Mouse (Mus musculus) limb, embryonic 12.5 days (tissue): ENCODE results near the gene Tnr. TPM values are rescaled to one million over a fixed set of nuclear protein-coding genes. Genes with fewer than 3 reads are reported as not detected.

Experiments
- ATAC-seq: fragments of 200-750 bp; cut with Nextera tagmentation; 2 replicates; pipeline ENCODE4 v1.8.0; 2017; ENCODE audit warnings: low read depth, moderate TSS enrichment; ENCODE audit not compliant: insufficient number of reproducible peaks, insufficient read depth, low FRiP score, low TSS enrichment
- H3K27ac ChIP-seq: fragments of 300-500 bp; sonication (generic); 2 replicates; pipeline ENCODE4 v1.5.1; 2016; ENCODE audit warnings: mild to moderate bottlenecking, moderate library complexity
- H3K27me3 ChIP-seq: fragments of 300-500 bp; sonication (generic); 2 replicates; pipeline ENCODE4 v1.6.1; 2016; ENCODE audit warnings: mild to moderate bottlenecking, moderate library complexity
- H3K36me3 ChIP-seq: fragments of 300-500 bp; sonication (generic); 2 replicates; pipeline ENCODE4 v1.6.1; 2016; ENCODE audit warnings: mild to moderate bottlenecking, moderate library complexity
- H3K4me1 ChIP-seq: fragments of 300-500 bp; sonication (generic); replicated peaks from 2 replicates; pipeline ENCODE4 v1.6.1; 2016
- H3K4me2 ChIP-seq: fragments of 300-500 bp; sonication (generic); 2 replicates; pipeline ENCODE4 v1.6.1; 2016; ENCODE audit warnings: mild to moderate bottlenecking, moderate library complexity
- H3K4me3 ChIP-seq: fragments of 300-500 bp; sonication (generic); replicated peaks from 2 replicates; pipeline ENCODE4 v1.5.1; 2016; ENCODE audit warnings: mild to moderate bottlenecking
- H3K9ac ChIP-seq: fragments of 300-500 bp; sonication (generic); replicated peaks from 2 replicates; pipeline ENCODE4 v1.6.1; 2016; ENCODE audit warnings: mild to moderate bottlenecking, moderate library complexity
- H3K9me3 ChIP-seq: fragments of 300-500 bp; sonication (generic); 2 replicates; pipeline ENCODE4 v1.6.1; 2016; ENCODE audit warnings: mild to moderate bottlenecking, moderate library complexity
- WGBS: fragments of 180-500 bp; shearing (Covaris S2); methylation state at CpG from one replicate; pipeline ENCODE4 v1.1.7; 2016; 5-methylcytosine and 5-hydroxymethylcytosine counted together
- polyA plus RNA-seq: library from polyadenylated mRNA; unstranded; fragments of >200 nt; fragmentation: Nextera tagmentation; extraction: Ambion mirVana; gene quantifications from 2 replicates; pipeline ENCODE4 v1.2.1, GENCODE M21; 2016

Tnr gene
- polyA plus RNA-seq, 1 experiment from 2014 or later = not detected

- H3K4me2 ChIP-seq = peak overlapping the region; percentile 27
- H3K9me3 ChIP-seq = no peaks in the 10 kb centered on the region
- H3K9ac ChIP-seq = no peak overlapping the region
- H3K4me3 ChIP-seq = no peak overlapping the region
- H3K4me1 ChIP-seq = no peaks in the 10 kb centered on the region
- WGBS = 1% methylated on average over 18 of the region's 18 CpGs
- no peak; the same call in 1 of the 2 replicates for ATAC-seq
- no peak overlapping the region for H3K27ac ChIP-seq
- no peaks in the 10 kb centered on the region for H3K36me3 ChIP-seq
- H3K27me3 ChIP-seq = peaks cover 16% of the 10 kb centered on the region
These were observed 531 bp downstream of the Tnr start for GRCm38 (mm10) chr1:159524051-159524549.

- Histone ChIP-seq H3K4me1 (peaks cover 11% of the 10 kb centered on the region; the same call in 1 of the 2 replicates), H3K9me3 (no peaks in the 10 kb centered on the region), H3K27ac (no peak overlapping the region), H3K27me3 (peaks cover 11% of the 10 kb centered on the region; the same call in 1 of the 2 replicates), H3K4me2 (no peak overlapping the region), H3K4me3 (no peak overlapping the region), H3K9ac (no peak overlapping the region), H3K36me3 (no peaks in the 10 kb centered on the region)
- ATAC-seq = no peak
- 26% methylated on average over 4 of the region's 4 CpGs for WGBS
These were observed 9.4 kb downstream of the Tnr start for GRCm38 (mm10) chr1:159532841-159533569.

- 22% methylated on average over 4 of the region's 4 CpGs for WGBS
- Histone ChIP-seq H3K4me1 (peaks cover 11% of the 10 kb centered on the region; the same call in 1 of the 2 replicates), H3K27me3 (peaks cover 11% of the 10 kb centered on the region; the same call in 1 of the 2 replicates), H3K9ac (no peak overlapping the region), H3K36me3 (no peaks in the 10 kb centered on the region), H3K9me3 (no peaks in the 10 kb centered on the region), H3K4me2 (no peak overlapping the region), H3K4me3 (no peak overlapping the region), H3K27ac (no peak overlapping the region)
- ATAC-seq = no peak
These were observed 12.0 kb downstream of the Tnr start for GRCm38 (mm10) chr1:159535582-159535981.

- no peak for ATAC-seq
- Histone ChIP-seq H3K27ac (no peak overlapping the region), H3K36me3 (no peaks in the 10 kb centered on the region), H3K27me3 (peaks cover 11% of the 10 kb centered on the region; the same call in 1 of the 2 replicates), H3K4me3 (no peak overlapping the region), H3K4me1 (peaks cover 9% of the 10 kb centered on the region; the same call in 1 of the 2 replicates), H3K9me3 (no peaks in the 10 kb centered on the region), H3K4me2 (no peak overlapping the region), H3K9ac (no peak overlapping the region)
These were observed 14.0 kb downstream of the Tnr start for GRCm38 (mm10) chr1:159537541-159537940.

- Histone ChIP-seq H3K4me2 (no peak overlapping the region), H3K27me3 (peaks cover 9% of the 10 kb centered on the region; the same call in 1 of the 2 replicates), H3K9me3 (no peaks in the 10 kb centered on the region), H3K4me1 (peaks cover 3% of the 10 kb centered on the region; the same call in 1 of the 2 replicates), H3K27ac (no peak overlapping the region), H3K36me3 (no peaks in the 10 kb centered on the region), H3K4me3 (no peak overlapping the region), H3K9ac (no peak overlapping the region)
- no peak for ATAC-seq
- 45% methylated on average over 7 of the region's 7 CpGs for WGBS
These were observed 14.5 kb downstream of the Tnr start for GRCm38 (mm10) chr1:159538076-159538475.

GRCm38 (mm10) chr1:159545470-159546145, 22.0 kb downstream of the Tnr start:
- Histone ChIP-seq H3K4me1 (no peaks in the 10 kb centered on the region), H3K27me3 (no peaks in the 10 kb centered on the region), H3K4me2 (no peak overlapping the region), H3K9ac (no peak overlapping the region), H3K9me3 (no peaks in the 10 kb centered on the region), H3K36me3 (no peaks in the 10 kb centered on the region), H3K27ac (no peak overlapping the region), H3K4me3 (no peak overlapping the region)
- ATAC-seq = no peak
- 73% methylated on average over 9 of the region's 9 CpGs for WGBS

GRCm38 (mm10) chr1:159551036-159551435, 27.5 kb downstream of the Tnr start:
- 45% methylated on average over 10 of the region's 10 CpGs for WGBS
- H3K4me3 ChIP-seq = no peak overlapping the region
- ATAC-seq = no peak
- H3K27me3 ChIP-seq = no peaks in the 10 kb centered on the region
- H3K27ac ChIP-seq = no peak overlapping the region
- H3K9me3 ChIP-seq = no peaks in the 10 kb centered on the region
- peaks cover 2% of the 10 kb centered on the region; the same call in 1 of the 2 replicates for H3K4me1 ChIP-seq
- H3K4me2 ChIP-seq = no peak overlapping the region
- H3K9ac ChIP-seq = no peak overlapping the region
- no peaks in the 10 kb centered on the region for H3K36me3 ChIP-seq

- Histone ChIP-seq H3K9me3 (no peaks in the 10 kb centered on the region), H3K4me3 (no peak overlapping the region), H3K27ac (no peak overlapping the region), H3K4me2 (no peak overlapping the region), H3K9ac (no peak overlapping the region), H3K36me3 (no peaks in the 10 kb centered on the region), H3K27me3 (no peaks in the 10 kb centered on the region), H3K4me1 (peaks cover 2% of the 10 kb centered on the region; the same call in 1 of the 2 replicates)
- WGBS = 45% methylated on average over 17 of the region's 17 CpGs
- ATAC-seq = no peak
These were observed 28.2 kb downstream of the Tnr start for GRCm38 (mm10) chr1:159551591-159552442.

- WGBS = 87% methylated on average over 3 of the region's 3 CpGs
These were observed 38.0 kb downstream of the Tnr start for GRCm38 (mm10) chr1:159561616-159562015.

GRCm38 (mm10) chr1:159565129-159565528, 41.6 kb downstream of the Tnr start:
- ATAC-seq = no peak
- Histone ChIP-seq H3K9ac (no peak overlapping the region), H3K36me3 (no peaks in the 10 kb centered on the region), H3K4me3 (no peak overlapping the region), H3K27me3 (no peaks in the 10 kb centered on the region), H3K27ac (no peak overlapping the region), H3K4me1 (no peaks in the 10 kb centered on the region; the same call in 1 of the 2 replicates), H3K4me2 (no peak overlapping the region), H3K9me3 (no peaks in the 10 kb centered on the region)
- WGBS = 69% methylated on average over 1 of the region's 1 CpGs

More at GRCm38 (mm10) chr1:159561616-159562015, 38.0 kb downstream of the Tnr start:
- H3K4me3 ChIP-seq = no peak overlapping the region
- H3K9me3 ChIP-seq = no peaks in the 10 kb centered on the region
- H3K36me3 ChIP-seq = no peaks in the 10 kb centered on the region
- H3K4me2 ChIP-seq = no peak overlapping the region
- no peak for ATAC-seq
- no peak overlapping the region for H3K27ac ChIP-seq
- H3K27me3 ChIP-seq = no peaks in the 10 kb centered on the region
- no peaks in the 10 kb centered on the region; the same call in 1 of the 2 replicates for H3K4me1 ChIP-seq
- no peak overlapping the region for H3K9ac ChIP-seq
